Mouse (Mus musculus) cortical plate, adult 2 months (tissue): ENCODE measurements at regions not wholly inside any gene's neighbourhood (a gene's known extent, or its start where the extent isn't known, plus 50 kb on each side); places are given as distances from the start of the nearest gene placed in this dataset.

Source experiments
- H3K27ac ChIP-seq: fragments of 200-500 bp; 2 replicates; pipeline ENCODE4 v1.5.1; 2012; ENCODE audit warnings: low read length, control low read depth, inconsistent platforms; ENCODE audit not compliant: insufficient read depth
- H3K4me1 ChIP-seq: fragments of 200-500 bp; 2 replicates; pipeline ENCODE4 v1.6.1; 2011; ENCODE audit warnings: low read length; ENCODE audit not compliant: control insufficient read depth, insufficient read depth
- H3K4me3 ChIP-seq: fragments of 200-500 bp; 2 replicates; pipeline ENCODE4 v1.5.1; 2011; ENCODE audit warnings: mild to moderate bottlenecking, low read length, control low read depth; ENCODE audit not compliant: insufficient read depth
- CTCF ChIP-seq: fragments of 200-500 bp; IDR thresholded peaks from 2 replicates; pipeline ENCODE4 v1.5.1; 2011; ENCODE audit warnings: mild to moderate bottlenecking, control low read depth, low read length; ENCODE audit not compliant: insufficient read depth; ENCODE audit errors: extremely low read depth
- POLR2A ChIP-seq: fragments of 200-500 bp; IDR thresholded peaks from 2 replicates; pipeline ENCODE4 v1.6.1; 2011; ENCODE audit warnings: mild to moderate bottlenecking, low read length, control low read depth; ENCODE audit not compliant: insufficient read depth; ENCODE audit errors: extremely low read depth

DNA sequence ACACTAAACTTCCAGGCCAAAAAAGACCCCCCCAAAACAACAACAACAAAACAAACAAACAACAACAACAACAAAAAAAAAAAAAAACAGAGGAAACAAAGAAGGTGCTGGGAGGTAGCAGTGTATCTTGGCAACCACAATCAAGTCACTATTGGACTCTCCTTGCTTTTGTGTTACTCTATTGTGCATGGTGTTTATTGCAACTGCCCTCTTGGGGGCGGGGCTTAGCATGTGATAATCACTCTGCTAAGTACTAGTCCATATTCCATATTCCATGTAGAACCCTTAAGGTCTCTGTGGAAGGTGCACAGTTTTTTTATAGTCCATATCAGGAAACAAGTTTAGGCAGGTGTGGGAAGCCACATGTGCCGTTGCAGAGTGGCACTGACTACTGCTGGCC, 200.7 kb downstream of the Sec16b start:
- Histone ChIP-seq H3K4me3 (no peak overlapping the region), H3K4me1 (no peaks in the 10 kb centered on the region), H3K27ac (no peak overlapping the region)
- TF ChIP-seq CTCF (no peak), POLR2A (no peak)

DNA sequence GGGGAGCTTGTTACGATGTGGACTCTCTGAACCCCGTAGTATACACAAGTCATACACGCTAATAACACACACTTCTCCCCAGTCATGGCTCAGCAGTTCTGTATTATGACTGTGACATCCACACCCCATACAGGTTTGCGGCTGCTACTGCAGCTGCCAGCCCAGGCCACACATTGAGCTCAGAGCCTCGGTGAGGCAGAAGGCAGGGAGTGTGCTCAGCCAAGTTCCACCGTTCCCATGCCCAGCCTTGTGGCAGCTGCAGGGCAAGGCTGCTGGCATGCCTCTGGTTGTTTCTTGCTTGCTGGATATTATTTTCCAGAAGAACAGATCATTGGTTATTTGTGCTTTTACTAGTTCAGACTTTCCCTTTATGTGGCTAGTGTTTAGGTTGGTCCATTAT, 202.6 kb downstream of the Sec16b start:
- Histone ChIP-seq H3K4me3 (no peak overlapping the region), H3K27ac (no peak overlapping the region), H3K4me1 (no peaks in the 10 kb centered on the region)
- TF ChIP-seq CTCF (no peak), POLR2A (no peak)

DNA sequence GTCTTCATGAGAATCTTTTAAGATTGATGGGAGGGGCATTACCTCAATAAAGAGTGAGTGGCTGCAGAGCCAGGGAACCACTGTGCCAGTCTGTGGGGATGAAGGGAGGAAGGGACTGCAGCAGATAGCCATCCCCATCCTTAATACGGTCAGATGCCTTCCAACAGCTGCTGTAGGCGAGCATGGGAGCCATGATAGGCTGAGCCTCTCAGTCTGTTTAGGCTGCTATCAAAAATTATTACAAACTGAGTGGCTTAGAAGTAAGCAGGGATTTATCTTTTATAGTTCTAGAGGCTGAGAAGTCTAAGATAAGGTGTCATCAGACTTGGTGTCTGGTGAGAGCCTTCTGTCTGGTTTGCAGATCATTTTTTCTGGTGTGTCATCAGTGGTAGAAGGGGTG, 204.3 kb downstream of the Sec16b start:
- no peak for TF ChIP-seq POLR2A
- no peak for TF ChIP-seq CTCF
- Histone ChIP-seq H3K4me1 (no peaks in the 10 kb centered on the region), H3K27ac (no peak overlapping the region), H3K4me3 (no peak overlapping the region)

DNA sequence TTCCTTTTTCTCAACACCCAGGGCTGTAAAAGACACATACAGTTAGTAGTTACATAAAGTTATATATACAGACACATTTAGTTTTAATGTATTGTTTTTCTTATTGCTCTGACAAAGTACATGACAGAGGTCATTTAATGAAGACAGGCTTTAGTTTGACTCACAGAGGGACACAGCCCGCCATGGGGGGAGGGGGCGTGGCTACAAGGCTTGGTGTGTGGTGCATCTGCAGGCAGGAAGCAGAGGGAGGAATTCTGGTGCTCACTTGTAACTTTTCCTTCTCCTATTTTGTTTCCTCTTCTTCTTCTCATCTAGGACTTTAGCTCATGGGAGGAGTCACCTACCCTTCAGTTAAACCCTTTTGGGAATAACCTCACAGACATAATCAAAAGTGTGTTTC, 206.0 kb downstream of the Sec16b start:
- peaks cover under 1% of the 10 kb centered on the region; the same call in 1 of the 2 replicates for H3K4me1 ChIP-seq
- no peak overlapping the region for H3K27ac ChIP-seq
- no peak overlapping the region for H3K4me3 ChIP-seq
- TF ChIP-seq CTCF = no peak
- no peak for TF ChIP-seq POLR2A

- peaks cover 2% of the 10 kb centered on the region; the same call in 1 of the 2 replicates for H3K4me1 ChIP-seq
- H3K4me3 ChIP-seq = no peak overlapping the region
- TF ChIP-seq POLR2A (no peak), CTCF (no peak)
- H3K27ac ChIP-seq = no peak overlapping the region
Measured at GRCm38 (mm10) chr1:157713851-157714250, 207.3 kb downstream of the Sec16b start.

- Histone ChIP-seq H3K4me3 (no peak overlapping the region), H3K27ac (no peak overlapping the region), H3K4me1 (peaks cover 2% of the 10 kb centered on the region)
- TF ChIP-seq POLR2A (no peak), CTCF (no peak)
Measured at GRCm38 (mm10) chr1:157715632-157716031, 209.1 kb downstream of the Sec16b start.

DNA sequence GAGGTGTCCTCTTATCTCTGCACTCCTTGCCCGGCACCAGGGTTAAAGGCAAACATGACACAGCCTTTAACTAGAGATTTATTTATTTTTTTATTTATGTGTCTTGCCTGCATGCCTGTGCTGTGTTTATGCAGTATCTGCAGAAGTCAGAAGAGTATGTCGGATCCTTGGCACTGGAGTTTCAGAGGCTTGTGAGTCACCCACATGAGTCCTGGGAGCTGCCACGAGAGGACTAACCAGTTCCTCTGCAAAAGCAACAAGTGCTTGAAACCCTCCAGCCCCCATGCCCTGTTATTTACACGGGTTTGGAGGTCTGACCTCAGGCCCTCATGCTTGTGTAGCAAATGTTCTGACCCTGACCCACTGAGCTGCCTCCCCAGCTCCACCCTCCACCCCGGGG, 210.6 kb downstream of the Sec16b start:
- H3K4me3 ChIP-seq = no peak overlapping the region
- no peak for TF ChIP-seq POLR2A
- TF ChIP-seq CTCF = no peak
- H3K27ac ChIP-seq = no peak overlapping the region
- H3K4me1 ChIP-seq = peaks cover 4% of the 10 kb centered on the region

DNA sequence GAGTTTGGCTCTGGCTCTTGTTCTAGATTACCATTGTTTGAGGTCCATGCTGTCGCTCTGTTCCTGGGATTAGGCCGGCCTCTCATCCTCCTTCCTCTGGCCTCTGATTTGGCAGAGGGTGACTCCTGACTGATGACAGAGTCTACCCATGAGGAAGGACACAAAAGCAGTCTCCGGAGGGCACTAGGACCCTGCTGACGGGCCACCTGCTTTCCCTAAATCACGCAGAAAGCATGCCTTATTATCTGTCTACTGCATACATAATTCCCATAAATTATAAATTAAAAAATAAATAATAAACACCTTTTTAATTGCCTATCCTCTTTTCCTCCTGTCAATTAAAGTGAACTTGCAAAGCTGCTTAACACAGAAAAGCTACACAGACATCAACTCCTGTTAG, 215.4 kb downstream of the Sec16b start:
- TF ChIP-seq POLR2A = no peak
- TF ChIP-seq CTCF = no peak
- no peak overlapping the region for H3K27ac ChIP-seq

DNA sequence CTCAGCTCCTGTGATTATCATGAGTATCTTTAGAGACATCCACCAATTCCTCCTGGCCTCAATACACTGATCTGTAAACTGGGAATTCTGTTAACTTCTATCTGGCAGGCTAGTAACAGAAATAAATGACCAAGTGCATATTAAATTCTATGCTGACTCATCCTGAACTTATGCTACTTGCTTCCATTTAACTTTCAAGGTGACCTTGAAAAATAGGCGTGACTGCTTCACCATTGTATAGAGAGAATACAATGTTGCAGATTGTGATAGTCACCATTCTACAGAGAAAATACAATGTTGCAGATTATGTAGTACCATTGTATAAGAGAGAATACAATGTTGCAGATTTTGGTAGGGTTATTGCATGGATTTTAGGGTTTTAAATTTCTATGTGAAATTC, 224.6 kb downstream of the Sec16b start:
- TF ChIP-seq CTCF = no peak
- TF ChIP-seq POLR2A = no peak
- Histone ChIP-seq H3K4me1 (peaks cover 6% of the 10 kb centered on the region), H3K4me3 (no peak overlapping the region), H3K27ac (no peak overlapping the region)

More for the DNA sequence above, 215.4 kb downstream of the Sec16b start:
- peaks cover 4% of the 10 kb centered on the region for H3K4me1 ChIP-seq
- no peak overlapping the region for H3K4me3 ChIP-seq

- no peak overlapping the region for H3K27ac ChIP-seq
- no peak for TF ChIP-seq POLR2A
- no peak for TF ChIP-seq CTCF
- no peak overlapping the region for H3K4me3 ChIP-seq
- no peaks in the 10 kb centered on the region for H3K4me1 ChIP-seq
Measured at GRCm38 (mm10) chr1:157740725-157741665, 234.5 kb downstream of the Sec16b start.

DNA sequence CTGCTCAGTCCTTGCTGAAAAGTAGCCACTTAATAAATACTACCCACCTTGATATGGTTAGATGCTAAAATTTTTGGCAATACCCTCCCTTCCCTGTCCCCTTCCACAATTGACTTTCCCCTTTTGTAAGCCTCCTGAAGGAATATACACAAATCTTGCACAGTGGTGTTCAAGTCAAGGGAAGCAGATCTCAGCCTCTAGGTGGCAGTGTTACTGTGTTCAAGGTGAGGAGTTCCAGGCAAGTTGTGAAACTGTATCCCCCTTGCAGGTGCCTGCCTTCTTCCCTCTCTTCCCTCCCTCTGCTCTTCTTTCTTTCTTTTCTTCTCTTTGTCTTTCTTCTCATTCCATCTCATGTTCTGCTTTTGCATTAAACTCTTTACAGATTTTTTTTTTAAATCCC, 239.1 kb downstream of the Sec16b start:
- no peak for TF ChIP-seq POLR2A
- TF ChIP-seq CTCF = peak; percentile 88
- no peak overlapping the region for H3K27ac ChIP-seq
- H3K4me1 ChIP-seq = no peaks in the 10 kb centered on the region
- no peak overlapping the region for H3K4me3 ChIP-seq
